8 mouse cellular contexts compared by ENCODE assay signal in the genomic region with DNA sequence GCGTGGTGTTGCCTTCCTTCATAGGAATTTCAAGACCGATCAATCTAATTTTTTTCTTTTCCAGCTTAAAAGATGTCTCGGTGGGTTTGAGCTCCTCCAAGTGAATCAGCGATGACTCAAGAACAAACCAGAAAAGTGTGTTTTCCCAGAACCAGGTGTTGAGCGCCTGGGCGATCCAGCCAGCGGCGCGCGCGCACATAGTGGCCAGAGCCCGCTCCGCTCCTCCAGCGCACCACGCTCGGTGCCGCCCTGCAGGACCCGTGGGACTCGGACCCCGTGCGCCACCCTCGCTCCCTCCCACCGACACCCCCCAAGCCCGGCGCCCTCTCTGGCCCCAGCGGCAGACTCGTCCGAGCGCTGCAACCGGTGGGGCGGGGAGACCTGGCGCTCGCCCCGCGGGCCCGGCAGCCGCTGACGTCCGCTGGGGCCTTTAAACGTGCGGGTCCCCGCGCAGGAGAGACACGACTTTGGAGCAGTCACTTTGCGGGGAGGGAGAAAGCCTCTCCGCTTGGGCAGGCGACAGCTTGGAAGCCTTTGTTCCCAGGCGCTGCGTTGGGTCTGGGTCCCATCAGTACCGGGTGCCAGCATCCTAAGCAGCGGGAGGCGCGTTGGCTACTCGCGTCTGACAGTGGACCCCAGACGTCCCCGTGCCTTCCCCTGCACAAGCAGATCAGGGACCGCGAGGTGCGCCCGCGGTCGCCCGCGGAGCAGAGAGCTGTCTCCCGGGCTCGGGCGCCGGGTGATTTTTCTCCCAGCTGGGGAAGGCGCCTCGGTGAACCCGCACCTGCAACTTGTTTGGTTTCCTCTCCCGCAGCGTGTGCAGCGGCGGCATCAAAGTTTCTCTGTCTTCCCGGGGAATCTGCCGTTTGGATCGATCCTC. TPM values are rescaled to one million over a fixed set of nuclear protein-coding genes. Genes with fewer than 3 reads are reported as not detected.
A peak's percentile ranks its signal among the peaks of the same experiment; 100 is the strongest.
DNase-seq lines count a peak whose midpoint lies in the region; ATAC-seq lines count a peak whose summit lies in the region.

Gene Pcdh15 (plus strand): TSS at position 377 of the 880 bp plus-strand sequence.

- 0 out of 2 replicates have a peak, but pooled peaks cover 5% of the 10 kb centered on the region for H3K4me1 ChIP-seq in intestine, embryonic 14.5 days (replicated peaks; ENCODE audit: control insufficient read depth, insufficient read depth, low read length)
- H3K4me1 ChIP-seq in stomach, embryonic 16.5 days (ENCODE audit: control insufficient read depth, insufficient read depth, low read length) = peaks cover 7% of the 10 kb centered on the region; the same call in 1 of the 2 replicates

- peak; percentile 33; the same call in 1 of the 2 replicates for ATAC-seq in intestine, embryonic 14.5 days (replicated peaks; ENCODE audit: low FRiP score, low TSS enrichment, low read depth)
- ATAC-seq in megakaryocyte progenitor cell, adult 5-6 weeks (replicated peaks; ENCODE audit: poor library complexity) = peak; percentile 20; the same call in 1 of the 2 replicates
- no peak; the same call in 1 of the 2 replicates for ATAC-seq in stomach, embryonic 16.5 days (ENCODE audit: insufficient read depth, low FRiP score)

- H3K9ac ChIP-seq in intestine, embryonic 14.5 days (ENCODE audit: low read length) = peak within 1 kb of the TSS; percentile 35
- H3K9ac ChIP-seq in stomach, embryonic 16.5 days (ENCODE audit: low read length) = peak within 1 kb of the TSS; percentile 54

- no peak within 1 kb of the TSS for H3K27ac ChIP-seq in intestine, embryonic 14.5 days (ENCODE audit: low read depth)
- no peak within 1 kb of the TSS for H3K27ac ChIP-seq in stomach, embryonic 16.5 days (ENCODE audit: low read length)

- H3K27me3 ChIP-seq in intestine, embryonic 14.5 days (replicated peaks; ENCODE audit: control insufficient read depth, insufficient read depth, low read length) = peaks cover 55% of the 10 kb centered on the region
- H3K27me3 ChIP-seq in stomach, embryonic 16.5 days (ENCODE audit: control insufficient read depth, insufficient read depth, low read length) = peaks cover 56% of the 10 kb centered on the region

- peak within 1 kb of the TSS; percentile 95 for H3K4me2 ChIP-seq in intestine, embryonic 14.5 days (ENCODE audit: low read length)
- peak within 1 kb of the TSS; percentile 95 for H3K4me2 ChIP-seq in stomach, embryonic 16.5 days (ENCODE audit: low read depth, low read length)

- under 1% methylated on average over 78 of the region's 79 CpGs for WGBS in intestine, embryonic 14.5 days
- under 1% methylated on average over 79 of the region's 79 CpGs for WGBS in stomach, embryonic 16.5 days

- no peaks in the 10 kb centered on the region for H3K9me3 ChIP-seq in intestine, embryonic 14.5 days (ENCODE audit: control insufficient read depth, low read length)
- H3K9me3 ChIP-seq in stomach, embryonic 16.5 days (replicated peaks; ENCODE audit: control insufficient read depth, low read length) = no peaks in the 10 kb centered on the region; the same call in 1 of the 2 replicates

- DNase-seq in cerebellum, postnatal 14 days = peak; percentile 27 to 42
- DNase-seq in cerebellum, adult 11 months = no peak
- peak; percentile 16 for DNase-seq in thymus, postnatal 4 days
- no peak for DNase-seq in thymus, adult 18-20 months
- DNase-seq in intestine, embryonic 14.5 days (ENCODE audit: low spot score) = peak; percentile 77
- no peak for DNase-seq in urinary bladder, adult 18-20 months (ENCODE audit: low spot score in 2 of 2)

- no peaks in the 10 kb centered on the region for H3K36me3 ChIP-seq in intestine, embryonic 14.5 days (ENCODE audit: control insufficient read depth, insufficient read depth, low read length)
- H3K36me3 ChIP-seq in stomach, embryonic 16.5 days (ENCODE audit: control insufficient read depth, insufficient read depth, low read length) = no peaks in the 10 kb centered on the region

- peak within 1 kb of the TSS; percentile 51 for H3K4me3 ChIP-seq in intestine, embryonic 14.5 days (ENCODE audit: low read depth, low read length)
- H3K4me3 ChIP-seq in stomach, embryonic 16.5 days (replicated peaks; ENCODE audit: low read length) = peak within 1 kb of the TSS; percentile 57

RNA-seq across cellular contexts. Expression of gene Pcdh15, which starts in this region (rescaled TPM):
- 1.8 and 2.6 TPM in 2 replicates for polyA plus RNA-seq in intestine, embryonic 14.5 days (2014; fragmentation: Nextera tagmentation; extraction: Ambion mirVana)
- total RNA-seq in megakaryocyte progenitor cell, adult 5-6 weeks (2015) = not detected in 2 replicates
- not detected in 2 replicates for total RNA-seq in megakaryocyte progenitor cell, adult 5-6 weeks (2017)
- polyA plus RNA-seq in stomach, embryonic 16.5 days (2015; fragmentation: Nextera tagmentation; extraction: Ambion mirVana) = 1.8 and 2.0 TPM in 2 replicates

Comparison
In these comparisons a context has a peak if more than half of its experiments do, and no peak if none do; other contexts are left out.
1. DNase-seq: peak in cerebellum, postnatal 14 days (2 of 2), thymus, postnatal 4 days (single experiment) and intestine, embryonic 14.5 days (single experiment); none in cerebellum, adult 11 months (single experiment), thymus, adult 18-20 months (0 of 2) and urinary bladder, adult 18-20 months (0 of 2).
2. Peak in ATAC-seq in megakaryocyte progenitor cell, adult 5-6 weeks; RNA of the gene not detected or under 1 TPM.